Mouse (Mus musculus) stomach, embryonic 16.5 days (tissue): ENCODE data around the gene Pkmyt1. TPM values are rescaled to one million over a fixed set of nuclear protein-coding genes. Genes with fewer than 3 reads are reported as not detected.

Experiments used
- ATAC-seq: fragments of 200-750 bp; cut with Nextera tagmentation; 2 replicates; pipeline ENCODE4 v1.8.0; 2017; ENCODE audit warnings: moderate number of reproducible peaks, moderate TSS enrichment; ENCODE audit not compliant: insufficient read depth, low FRiP score
- H3K27ac ChIP-seq: fragments of 300-500 bp; sonication (generic); 2 replicates; pipeline ENCODE4 v1.5.1; 2014; ENCODE audit warnings: low read length
- H3K27me3 ChIP-seq: fragments of 300-500 bp; sonication (generic); 2 replicates; pipeline ENCODE4 v1.6.1; 2014; ENCODE audit warnings: low read length, control low read depth, mixed read lengths; ENCODE audit not compliant: control insufficient read depth, insufficient read depth
- H3K36me3 ChIP-seq: fragments of 300-500 bp; sonication (generic); 2 replicates; pipeline ENCODE4 v1.6.1; 2014; ENCODE audit warnings: low read length; ENCODE audit not compliant: control insufficient read depth, insufficient read depth
- H3K4me1 ChIP-seq: fragments of 300-500 bp; sonication (generic); 2 replicates; pipeline ENCODE4 v1.6.1; 2014; ENCODE audit warnings: low read length, control low read depth, mixed read lengths; ENCODE audit not compliant: control insufficient read depth, insufficient read depth
- H3K4me2 ChIP-seq: fragments of 300-500 bp; sonication (generic); 2 replicates; pipeline ENCODE4 v1.6.1; 2014; ENCODE audit warnings: low read depth, low read length, mixed read lengths
- H3K4me3 ChIP-seq: fragments of 300-500 bp; sonication (generic); replicated peaks from 2 replicates; pipeline ENCODE4 v1.5.1; 2014; ENCODE audit warnings: mild to moderate bottlenecking, low read length
- H3K9ac ChIP-seq: fragments of 300-500 bp; sonication (generic); 2 replicates; pipeline ENCODE4 v1.6.1; 2014; ENCODE audit warnings: low read length
- H3K9me3 ChIP-seq: fragments of 300-500 bp; sonication (generic); replicated peaks from 2 replicates; pipeline ENCODE4 v1.6.1; 2016; ENCODE audit warnings: low read length, control low read depth; ENCODE audit not compliant: control insufficient read depth
- WGBS: fragments of 180-500 bp; shearing (Covaris S2); extraction: QIAGEN DNeasy Blood & Tissue Kit; methylation state at CpG from one replicate; pipeline ENCODE4 v1.1.7; 2014; 5-methylcytosine and 5-hydroxymethylcytosine counted together
- polyA plus RNA-seq: library from polyadenylated mRNA; unstranded; fragments of >200 nt; fragmentation: Nextera tagmentation; extraction: Ambion mirVana; gene quantifications from 2 replicates; pipeline ENCODE4 v1.2.1, GENCODE M21; 2015

Gene Pkmyt1
- polyA plus RNA-seq, 1 experiment from 2014 or later = 40.9 TPM

- peak; percentile 41; the same call in 1 of the 2 replicates for ATAC-seq
- Histone ChIP-seq H3K27ac (no peak overlapping the region), H3K27me3 (peaks cover 34% of the 10 kb centered on the region), H3K4me2 (peak overlapping the region; percentile 47), H3K9ac (peak overlapping the region; percentile 8; the same call in 1 of the 2 replicates), H3K36me3 (peaks cover 11% of the 10 kb centered on the region; the same call in 1 of the 2 replicates), H3K4me3 (peak overlapping the region; percentile 24), H3K4me1 (peaks cover 21% of the 10 kb centered on the region), H3K9me3 (no peaks in the 10 kb centered on the region)
- 30% methylated on average over 10 of the region's 10 CpGs for WGBS
These were observed 22.7 kb downstream of the Pkmyt1 start for GRCm38 (mm10) chr17:23748631-23749391.

- peaks cover 18% of the 10 kb centered on the region for H3K4me1 ChIP-seq
- H3K9ac ChIP-seq = peak overlapping the region; percentile 8; the same call in 1 of the 2 replicates
- 77% methylated on average over 11 of the region's 11 CpGs for whole genome bisulfite sequencing
- H3K36me3 ChIP-seq = peaks cover 11% of the 10 kb centered on the region; the same call in 1 of the 2 replicates
- peaks cover 27% of the 10 kb centered on the region for H3K27me3 ChIP-seq
- peak overlapping the region; percentile 47 for H3K4me2 ChIP-seq
- no peak overlapping the region for H3K27ac ChIP-seq
- peak overlapping the region; percentile 24 for H3K4me3 ChIP-seq
- no peaks in the 10 kb centered on the region for H3K9me3 ChIP-seq
- no peak for ATAC-seq
These were observed 23.5 kb downstream of the Pkmyt1 start for GRCm38 (mm10) chr17:23749400-23750191.

- no peaks in the 10 kb centered on the region for H3K27me3 ChIP-seq
- 85% methylated on average over 13 of the region's 13 CpGs for WGBS
- H3K27ac ChIP-seq = no peak overlapping the region
- no peak overlapping the region for H3K9ac ChIP-seq
- H3K4me1 ChIP-seq = no peaks in the 10 kb centered on the region
- ATAC-seq = 0 out of 2 replicates have a peak, but pooled peaks have one; percentile 37
- H3K36me3 ChIP-seq = peaks cover 24% of the 10 kb centered on the region; the same call in 1 of the 2 replicates
- no peak overlapping the region for H3K4me3 ChIP-seq
- no peaks in the 10 kb centered on the region for H3K9me3 ChIP-seq
- H3K4me2 ChIP-seq = no peak overlapping the region
These were observed 29.6 kb downstream of the Pkmyt1 start for GRCm38 (mm10) chr17:23755689-23756088.

- 92% methylated on average over 9 of the region's 9 CpGs for WGBS
- no peaks in the 10 kb centered on the region for H3K4me1 ChIP-seq
- H3K9me3 ChIP-seq = no peaks in the 10 kb centered on the region
- H3K27me3 ChIP-seq = no peaks in the 10 kb centered on the region
- no peak overlapping the region for H3K4me2 ChIP-seq
- peaks cover 15% of the 10 kb centered on the region; the same call in 1 of the 2 replicates for H3K36me3 ChIP-seq
- H3K4me3 ChIP-seq = no peak overlapping the region
- ATAC-seq = no peak
- H3K27ac ChIP-seq = no peak overlapping the region
- no peak overlapping the region for H3K9ac ChIP-seq
These were observed 31.4 kb downstream of the Pkmyt1 start for GRCm38 (mm10) chr17:23757581-23757980.

GRCm38 (mm10) chr17:23758801-23759200 is 32.7 kb downstream of the Pkmyt1 start:
- 0 out of 2 replicates have a peak, but pooled peaks cover 13% of the 10 kb centered on the region for H3K36me3 ChIP-seq
- ATAC-seq = no peak
- no peaks in the 10 kb centered on the region for H3K4me1 ChIP-seq
- no peak overlapping the region for H3K4me3 ChIP-seq
- no peak overlapping the region for H3K9ac ChIP-seq
- H3K27me3 ChIP-seq = no peaks in the 10 kb centered on the region
- H3K9me3 ChIP-seq = no peaks in the 10 kb centered on the region
- no peak overlapping the region for H3K4me2 ChIP-seq
- no peak overlapping the region for H3K27ac ChIP-seq
- WGBS = 88% methylated on average over 8 of the region's 8 CpGs

- Histone ChIP-seq H3K27ac (no peak overlapping the region), H3K9ac (no peak overlapping the region), H3K4me2 (no peak overlapping the region), H3K9me3 (no peaks in the 10 kb centered on the region), H3K4me3 (no peak overlapping the region), H3K27me3 (no peaks in the 10 kb centered on the region), H3K4me1 (no peaks in the 10 kb centered on the region), H3K36me3 (0 out of 2 replicates have a peak, but pooled peaks cover 13% of the 10 kb centered on the region)
- WGBS = 91% methylated on average over 9 of the region's 9 CpGs
- ATAC-seq = no peak
These were observed 34.1 kb downstream of the Pkmyt1 start for GRCm38 (mm10) chr17:23760231-23760630.

GRCm38 (mm10) chr17:23761155-23761554 is 35.0 kb downstream of the Pkmyt1 start:
- Histone ChIP-seq H3K4me2 (no peak overlapping the region), H3K4me3 (no peak overlapping the region), H3K9me3 (no peaks in the 10 kb centered on the region), H3K27ac (no peak overlapping the region), H3K36me3 (0 out of 2 replicates have a peak, but pooled peaks cover 8% of the 10 kb centered on the region), H3K9ac (no peak overlapping the region), H3K27me3 (no peaks in the 10 kb centered on the region), H3K4me1 (no peaks in the 10 kb centered on the region)
- ATAC-seq = no peak
- 94% methylated on average over 3 of the region's 3 CpGs for WGBS

GRCm38 (mm10) chr17:23762976-23763375 is 36.8 kb downstream of the Pkmyt1 start:
- ATAC-seq = no peak
- Histone ChIP-seq H3K4me2 (no peak overlapping the region), H3K4me1 (no peaks in the 10 kb centered on the region), H3K9me3 (no peaks in the 10 kb centered on the region), H3K4me3 (no peak overlapping the region), H3K27me3 (no peaks in the 10 kb centered on the region), H3K27ac (no peak overlapping the region), H3K36me3 (0 out of 2 replicates have a peak, but pooled peaks cover 8% of the 10 kb centered on the region), H3K9ac (no peak overlapping the region)
- WGBS = 95% methylated on average over 11 of the region's 11 CpGs

GRCm38 (mm10) chr17:23770493-23770892 is 44.4 kb downstream of the Pkmyt1 start:
- 0 out of 2 replicates have a peak, but pooled peaks cover 4% of the 10 kb centered on the region for H3K4me1 ChIP-seq
- H3K4me3 ChIP-seq = peak overlapping the region; percentile 94
- H3K4me2 ChIP-seq = peak overlapping the region; percentile 90
- H3K27ac ChIP-seq = peak overlapping the region; percentile 79; the same call in 1 of the 2 replicates
- no peaks in the 10 kb centered on the region for H3K27me3 ChIP-seq
- no peaks in the 10 kb centered on the region for H3K36me3 ChIP-seq
- H3K9ac ChIP-seq = peak overlapping the region; percentile 98
- ATAC-seq = no peak
- 40% methylated on average over 2 of the region's 2 CpGs for WGBS
- no peaks in the 10 kb centered on the region for H3K9me3 ChIP-seq
